ENCODE assay signal across 28 mouse cellular contexts in genomic region chr1:64600413-64601077, GRCm38 (mm10). TPM values are rescaled to one million over a fixed set of nuclear protein-coding genes. Genes with fewer than 3 reads are reported as not detected.
DNase-seq lines count a peak whose midpoint lies in the region; ATAC-seq and TF ChIP-seq lines count a peak whose summit lies in the region.
"Had no signal": no experiment of that assay in that cellular context is flagged by ENCODE, and none has a peak within 500 bp of the region (broad histone marks: within the 10 kb centered on the region; RNA-seq: fewer than 3 reads in every experiment).

No protein-coding gene starts in this region.

- TF ChIP-seq POLR2A in spleen, adult 2 months (IDR thresholded peaks at IDR 0.05; ENCODE audit: low read depth, low read length): no peak

- 0 out of 2 replicates have a peak overlapping the region, but pooled peaks have one; percentile 1 for H3K27ac ChIP-seq in hindbrain, postnatal 0 days
- H3K27ac ChIP-seq in hindbrain, embryonic 13.5 days: no peak overlapping the region
- H3K27ac ChIP-seq in spleen, adult 2 months (ENCODE audit: insufficient read depth, low read length): peak overlapping the region; percentile 57
- H3K27ac ChIP-seq: embryonic facial prominence, embryonic 15.5 days; forebrain, embryonic 10.5 days; heart, embryonic 15.5 days; hindbrain, embryonic 15.5 days; intestine, embryonic 15.5 days; layer of hippocampus, adult 2 months; liver, embryonic 14.5 days; midbrain, embryonic 12.5 days; neural tube, embryonic 13.5 days had no signal

- TF ChIP-seq CTCF in hindbrain, postnatal 0 days (IDR thresholded peaks at IDR 0.05; ENCODE audit: low read depth): no peak
- no peak for TF ChIP-seq CTCF in spleen, adult 2 months (IDR thresholded peaks at IDR 0.05; ENCODE audit: extremely low read depth, insufficient read depth, insufficient read length, insufficient replicate concordance)

- no peak overlapping the region for H3K4me3 ChIP-seq in hindbrain, postnatal 0 days (ENCODE audit: low read length)
- no peak overlapping the region for H3K4me3 ChIP-seq in hindbrain, embryonic 13.5 days
- no peak overlapping the region for H3K4me3 ChIP-seq in spleen, adult 2 months (ENCODE audit: extremely low read depth, insufficient read depth, insufficient read length)
- H3K4me3 ChIP-seq: embryonic facial prominence, embryonic 15.5 days; forebrain, embryonic 10.5 days; heart, embryonic 15.5 days; hindbrain, embryonic 15.5 days; intestine, embryonic 15.5 days; layer of hippocampus, adult 2 months; midbrain, embryonic 12.5 days; neural tube, embryonic 13.5 days had no signal

- H3K4me2 ChIP-seq in hindbrain, postnatal 0 days (ENCODE audit: low read depth, low read length): no peak overlapping the region
- H3K4me2 ChIP-seq in hindbrain, embryonic 13.5 days: no peak overlapping the region
- H3K4me2 ChIP-seq: embryonic facial prominence, embryonic 15.5 days; heart, embryonic 15.5 days; hindbrain, embryonic 15.5 days; intestine, embryonic 15.5 days; midbrain, embryonic 12.5 days; neural tube, embryonic 13.5 days had no signal

- no peak overlapping the region for H3K9ac ChIP-seq in hindbrain, postnatal 0 days (replicated peaks; ENCODE audit: low read length)
- no peak overlapping the region for H3K9ac ChIP-seq in hindbrain, embryonic 13.5 days
- H3K9ac ChIP-seq: embryonic facial prominence, embryonic 15.5 days; heart, embryonic 15.5 days; hindbrain, embryonic 15.5 days; intestine, embryonic 15.5 days; liver, embryonic 14.5 days; midbrain, embryonic 12.5 days; neural tube, embryonic 13.5 days had no signal

- no peaks in the 10 kb centered on the region for H3K4me1 ChIP-seq in hindbrain, postnatal 0 days (ENCODE audit: insufficient read depth, low read length)
- H3K4me1 ChIP-seq in hindbrain, embryonic 13.5 days (replicated peaks): no peaks in the 10 kb centered on the region; the same call in 1 of the 2 replicates
- no peaks in the 10 kb centered on the region for H3K4me1 ChIP-seq in spleen, adult 2 months (ENCODE audit: control insufficient read depth, insufficient read depth, insufficient read length)
- H3K4me1 ChIP-seq: embryonic facial prominence, embryonic 15.5 days; forebrain, embryonic 10.5 days; hindbrain, embryonic 15.5 days; intestine, embryonic 15.5 days; midbrain, embryonic 12.5 days; neural tube, embryonic 13.5 days had no signal

- no peaks in the 10 kb centered on the region for H3K9me3 ChIP-seq in hindbrain, postnatal 0 days (ENCODE audit: low read length)
- no peaks in the 10 kb centered on the region for H3K9me3 ChIP-seq in hindbrain, embryonic 13.5 days
- H3K9me3 ChIP-seq: embryonic facial prominence, embryonic 15.5 days; forebrain, embryonic 10.5 days; heart, embryonic 15.5 days; hindbrain, embryonic 15.5 days; intestine, embryonic 15.5 days; midbrain, embryonic 12.5 days; neural tube, embryonic 13.5 days had no signal

- no peaks in the 10 kb centered on the region for H3K27me3 ChIP-seq in hindbrain, postnatal 0 days (ENCODE audit: insufficient read depth, low read length)
- H3K27me3 ChIP-seq in hindbrain, embryonic 13.5 days: no peaks in the 10 kb centered on the region
- H3K27me3 ChIP-seq in spleen, adult 2 months (ENCODE audit: control insufficient read depth, insufficient read depth, low read length): no peaks in the 10 kb centered on the region
- H3K27me3 ChIP-seq: embryonic facial prominence, embryonic 15.5 days; heart, embryonic 15.5 days; hindbrain, embryonic 15.5 days; intestine, embryonic 15.5 days; midbrain, embryonic 12.5 days; neural tube, embryonic 13.5 days had no signal

- no peak for ATAC-seq in hindbrain, postnatal 0 days
- no peak for ATAC-seq in hindbrain, embryonic 13.5 days (ENCODE audit: low FRiP score)
- peak; percentile 68 for ATAC-seq in megakaryocyte, adult 5-6 weeks (ENCODE audit: poor library complexity, severe bottlenecking)
- no peak for ATAC-seq in monocyte, adult 5-6 weeks (replicated peaks; ENCODE audit: insufficient number of reproducible peaks, low FRiP score, low TSS enrichment, poor library complexity, severe bottlenecking)
- ATAC-seq: forebrain, embryonic 16.5 days; intestine, embryonic 15.5 days had no signal

- no peak for DNase-seq in hindbrain, postnatal 0 days (ENCODE audit: low spot score)
- DNase-seq in spleen, adult 2 months (ENCODE audit: low read depth in 1 of 2, low spot score in 2 of 2): no peak
- DNase-seq in spleen, postnatal 4 days (ENCODE audit: low spot score in 2 of 2): no peak
- DNase-seq in kidney, postnatal 25 days: no peak
- no peak for DNase-seq in yolk sac, embryonic 10.5 days (ENCODE audit: low spot score)
- DNase-seq: adrenal gland, postnatal 36 days; cerebellum, adult 11 months; cerebellum, adult 9-11 months; gastrocnemius, postnatal 36 days; heart, postnatal 4 days; kidney, adult 8-10 months; kidney, postnatal 14 days; layer of hippocampus, postnatal 36 days; right cerebral cortex, postnatal 4 days; thymus, postnatal 25 days had no signal

- H3K36me3 ChIP-seq in hindbrain, postnatal 0 days (ENCODE audit: insufficient read depth, low read length): no peaks in the 10 kb centered on the region; the same call in 1 of the 2 replicates
- peaks cover 29% of the 10 kb centered on the region for H3K36me3 ChIP-seq in hindbrain, embryonic 13.5 days
- peaks cover 13% of the 10 kb centered on the region for H3K36me3 ChIP-seq in spleen, adult 2 months (ENCODE audit: control insufficient read depth, insufficient read depth, low read length)
- H3K36me3 ChIP-seq: intestine, embryonic 15.5 days had no signal

- 81% methylated on average over 7 of the region's 7 CpGs for WGBS in hindbrain, postnatal 0 days
- WGBS in hindbrain, embryonic 13.5 days: 90% methylated on average over 7 of the region's 7 CpGs
- whole genome bisulfite sequencing in spleen, adult 2 months: 86% methylated on average over 7 of the region's 7 CpGs

RNA-seq across cellular contexts. Expression of gene Mettl21a, which starts 16.5 kb away (rescaled TPM):
- total RNA-seq in hindbrain, postnatal 0 days (2014; rRNA removed): 12.4 and 16.4 TPM in 2 replicates
- 12.9 and 15.0 TPM in 2 replicates for polyA plus RNA-seq in hindbrain, postnatal 0 days (2015; fragmentation: Nextera tagmentation; extraction: Ambion mirVana)
- polyA plus RNA-seq in hindbrain, embryonic 13.5 days (2015; fragmentation: Nextera tagmentation; extraction: Ambion mirVana): 19.5 and 21.0 TPM in 2 replicates
- polyA plus RNA-seq in spleen, adult 2 months (2012; rRNA removed): 4.4 and 5.5 TPM in 2 replicates
- 9.9 and 12.2 TPM in 2 replicates for total RNA-seq in megakaryocyte, adult 5-6 weeks (2015)
- 10.5 and 15.0 TPM in 2 replicates for total RNA-seq in megakaryocyte, adult 5-6 weeks (2017)
- total RNA-seq in monocyte, adult 5-6 weeks (2017): 6.1 to 15.6 TPM (median 9.5 TPM) in 3 replicates
